Mouse (Mus musculus): ENCODE results near the gene Slc11a2. TPM values are rescaled to one million over a fixed set of nuclear protein-coding genes. Genes with fewer than 3 reads are reported as not detected.

Slc11a2 gene
- polyA plus RNA-seq, 1 experiment from 2014 or later: 26.3 TPM

GRCm38 (mm10) chr15:100457340-100457739 lies 32.5 kb upstream of the Slc11a2 start:
- no peak overlapping the region for H3K27ac ChIP-seq (replicated peaks)
- H3K27me3 ChIP-seq (ENCODE audit: low read depth, poor library complexity, severe bottlenecking): peaks cover 22% of the 10 kb centered on the region
- H3K9me3 ChIP-seq (replicated peaks): no peaks in the 10 kb centered on the region
- peak; percentile 79 for DNase-seq (ENCODE audit: low spot score)
- WGBS: 11% methylated on average over 17 of the region's 17 CpGs
- H3K4me3 ChIP-seq: no peak overlapping the region
- H3K4me1 ChIP-seq: peaks cover 11% of the 10 kb centered on the region
- no peaks in the 10 kb centered on the region for H3K36me3 ChIP-seq

- DNase-seq (ENCODE audit: low spot score): no peak
- no peak overlapping the region for H3K4me3 ChIP-seq
- H3K9me3 ChIP-seq (replicated peaks): no peaks in the 10 kb centered on the region
- no peaks in the 10 kb centered on the region for H3K36me3 ChIP-seq
- H3K27ac ChIP-seq (replicated peaks): no peak overlapping the region
- H3K27me3 ChIP-seq (ENCODE audit: low read depth, poor library complexity, severe bottlenecking): peaks cover 22% of the 10 kb centered on the region
- peaks cover 11% of the 10 kb centered on the region for H3K4me1 ChIP-seq
- 66% methylated on average over 7 of the region's 7 CpGs for WGBS
Measured at GRCm38 (mm10) chr15:100456356-100456991, 31.6 kb upstream of the Slc11a2 start.

GRCm38 (mm10) chr15:100452486-100452885 lies 27.6 kb upstream of the Slc11a2 start:
- WGBS: 85% methylated on average over 11 of the region's 11 CpGs
- Histone ChIP-seq H3K4me3 (no peak overlapping the region), H3K4me1 (peaks cover 5% of the 10 kb centered on the region), H3K27ac (replicated peaks) (no peak overlapping the region), H3K36me3 (no peaks in the 10 kb centered on the region), H3K27me3 (ENCODE audit: low read depth, poor library complexity, severe bottlenecking) (no peaks in the 10 kb centered on the region), H3K9me3 (replicated peaks) (no peaks in the 10 kb centered on the region)
- no peak for DNase-seq (ENCODE audit: low spot score)

- Histone ChIP-seq H3K4me3 (no peak overlapping the region), H3K27ac (replicated peaks) (no peak overlapping the region), H3K4me1 (no peaks in the 10 kb centered on the region; the same call in 1 of the 2 replicates), H3K9me3 (replicated peaks) (no peaks in the 10 kb centered on the region), H3K36me3 (no peaks in the 10 kb centered on the region), H3K27me3 (ENCODE audit: low read depth, poor library complexity, severe bottlenecking) (no peaks in the 10 kb centered on the region)
- WGBS: 82% methylated on average over 16 of the region's 16 CpGs
- DNase-seq (ENCODE audit: low spot score): no peak
Measured at GRCm38 (mm10) chr15:100451245-100451644, 26.4 kb upstream of the Slc11a2 start.

GRCm38 (mm10) chr15:100449495-100449894 lies 24.6 kb upstream of the Slc11a2 start:
- Histone ChIP-seq H3K27ac (replicated peaks) (no peak overlapping the region), H3K36me3 (no peaks in the 10 kb centered on the region), H3K9me3 (replicated peaks) (no peaks in the 10 kb centered on the region), H3K4me1 (no peaks in the 10 kb centered on the region), H3K27me3 (ENCODE audit: low read depth, poor library complexity, severe bottlenecking) (no peaks in the 10 kb centered on the region), H3K4me3 (no peak overlapping the region)
- WGBS: 91% methylated on average over 3 of the region's 3 CpGs
- DNase-seq (ENCODE audit: low spot score): no peak

- Histone ChIP-seq H3K9me3 (replicated peaks) (no peaks in the 10 kb centered on the region), H3K27me3 (ENCODE audit: low read depth, poor library complexity, severe bottlenecking) (no peaks in the 10 kb centered on the region), H3K4me3 (no peak overlapping the region), H3K4me1 (peaks cover 8% of the 10 kb centered on the region), H3K36me3 (no peaks in the 10 kb centered on the region), H3K27ac (replicated peaks) (no peak overlapping the region)
- 72% methylated on average over 4 of the region's 4 CpGs for WGBS
- DNase-seq (ENCODE audit: low spot score): no peak
Measured at GRCm38 (mm10) chr15:100448572-100448971, 23.7 kb upstream of the Slc11a2 start.

GRCm38 (mm10) chr15:100446887-100447286 lies 22.0 kb upstream of the Slc11a2 start:
- no peak for DNase-seq (ENCODE audit: low spot score)
- no peaks in the 10 kb centered on the region for H3K36me3 ChIP-seq
- WGBS: 84% methylated on average over 2 of the region's 2 CpGs

GRCm38 (mm10) chr15:100443126-100443922 lies 18.5 kb upstream of the Slc11a2 start:
- H3K4me3 ChIP-seq: peak overlapping the region; percentile 58
- H3K36me3 ChIP-seq: no peaks in the 10 kb centered on the region
- peak overlapping the region; percentile 76 for H3K27ac ChIP-seq (replicated peaks)
- H3K9me3 ChIP-seq (replicated peaks): no peaks in the 10 kb centered on the region
- DNase-seq (ENCODE audit: low spot score): peak; percentile 86
- H3K27me3 ChIP-seq (ENCODE audit: low read depth, poor library complexity, severe bottlenecking): no peaks in the 10 kb centered on the region
- WGBS: 8% methylated on average over 22 of the region's 31 CpGs
- peaks cover 13% of the 10 kb centered on the region for H3K4me1 ChIP-seq

More at GRCm38 (mm10) chr15:100446887-100447286, 22.0 kb upstream of the Slc11a2 start:
- Histone ChIP-seq H3K27ac (replicated peaks) (no peak overlapping the region), H3K9me3 (replicated peaks) (no peaks in the 10 kb centered on the region), H3K4me1 (peaks cover 13% of the 10 kb centered on the region), H3K4me3 (no peak overlapping the region), H3K27me3 (ENCODE audit: low read depth, poor library complexity, severe bottlenecking) (no peaks in the 10 kb centered on the region)

GRCm38 (mm10) chr15:100436518-100436917 lies 11.6 kb upstream of the Slc11a2 start:
- H3K4me3 ChIP-seq: no peak overlapping the region
- DNase-seq (ENCODE audit: low spot score): no peak
- 0 out of 2 replicates have a peak, but pooled peaks cover 3% of the 10 kb centered on the region for H3K4me1 ChIP-seq
- no peaks in the 10 kb centered on the region for H3K27me3 ChIP-seq (ENCODE audit: low read depth, poor library complexity, severe bottlenecking)
- H3K27ac ChIP-seq (replicated peaks): no peak overlapping the region
- 0 out of 2 replicates have a peak, but pooled peaks cover 3% of the 10 kb centered on the region for H3K9me3 ChIP-seq (replicated peaks)
- 68% methylated on average over 10 of the region's 10 CpGs for WGBS
- H3K36me3 ChIP-seq: no peaks in the 10 kb centered on the region

- no peaks in the 10 kb centered on the region for H3K27me3 ChIP-seq (ENCODE audit: low read depth, poor library complexity, severe bottlenecking)
- 87% methylated on average over 4 of the region's 4 CpGs for WGBS
- H3K4me3 ChIP-seq: no peak overlapping the region
- H3K27ac ChIP-seq (replicated peaks): no peak overlapping the region
- 0 out of 2 replicates have a peak, but pooled peaks cover 3% of the 10 kb centered on the region for H3K9me3 ChIP-seq (replicated peaks)
- 0 out of 2 replicates have a peak, but pooled peaks cover 3% of the 10 kb centered on the region for H3K4me1 ChIP-seq
- DNase-seq (ENCODE audit: low spot score): no peak
- H3K36me3 ChIP-seq: no peaks in the 10 kb centered on the region
Measured at GRCm38 (mm10) chr15:100436112-100436511, 11.2 kb upstream of the Slc11a2 start.

- WGBS: 71% methylated on average over 4 of the region's 4 CpGs
- no peak for DNase-seq (ENCODE audit: low spot score)
- 0 out of 2 replicates have a peak, but pooled peaks cover 3% of the 10 kb centered on the region for H3K9me3 ChIP-seq (replicated peaks)
- H3K27ac ChIP-seq (replicated peaks): no peak overlapping the region
- H3K4me3 ChIP-seq: no peak overlapping the region
- 0 out of 2 replicates have a peak, but pooled peaks cover 3% of the 10 kb centered on the region for H3K4me1 ChIP-seq
- no peaks in the 10 kb centered on the region for H3K27me3 ChIP-seq (ENCODE audit: low read depth, poor library complexity, severe bottlenecking)
- no peaks in the 10 kb centered on the region for H3K36me3 ChIP-seq
Measured at GRCm38 (mm10) chr15:100433234-100433633, 8.4 kb upstream of the Slc11a2 start.

GRCm38 (mm10) chr15:100429959-100430565 lies 5.2 kb upstream of the Slc11a2 start:
- no peak overlapping the region for H3K27ac ChIP-seq (replicated peaks)
- H3K9me3 ChIP-seq (replicated peaks): 0 out of 2 replicates have a peak, but pooled peaks cover 1% of the 10 kb centered on the region
- no peaks in the 10 kb centered on the region for H3K36me3 ChIP-seq
- no peak overlapping the region for H3K4me3 ChIP-seq
- peaks cover 16% of the 10 kb centered on the region for H3K27me3 ChIP-seq (ENCODE audit: low read depth, poor library complexity, severe bottlenecking)
- no peak for DNase-seq (ENCODE audit: low spot score)
- no peaks in the 10 kb centered on the region for H3K4me1 ChIP-seq
- WGBS: 85% methylated on average over 11 of the region's 11 CpGs

Measured in midbrain, embryonic 10.5 days (tissue).